Mouse (Mus musculus): ENCODE data around the gene Hfe2. TPM values are rescaled to one million over a fixed set of nuclear protein-coding genes. Genes with fewer than 3 reads are reported as not detected.

Gene Hfe2
- polyA plus RNA-seq, 1 experiment from 2014 or later: 0.10 TPM

- ATAC-seq (ENCODE audit: low FRiP score, low TSS enrichment) (no peak), DNase-seq (ENCODE audit: low spot score) (no peak)
- TF ChIP-seq CTCF (IDR thresholded peaks at IDR 0.05; ENCODE audit: low read depth) (no peak), EP300 (optimal IDR thresholded peaks at IDR 0.05) (no peak)
- Histone ChIP-seq H3K4me1 (replicated peaks; ENCODE audit: control insufficient read depth, insufficient read depth) (0 out of 2 replicates have a peak, but pooled peaks cover 2% of the 10 kb centered on the region), H3K4me2 (replicated peaks; ENCODE audit: low read depth) (no peak overlapping the region), H3K27me3 (ENCODE audit: control insufficient read depth, insufficient read depth, low read length) (peaks cover 5% of the 10 kb centered on the region; the same call in 1 of the 2 replicates), H3K9ac (ENCODE audit: low read length) (no peak overlapping the region), H3K36me3 (ENCODE audit: control insufficient read depth, insufficient read depth, low read length) (no peaks in the 10 kb centered on the region), H3K4me3 (ENCODE audit: low read depth, low read length) (no peak overlapping the region), H3K9me3 (ENCODE audit: control insufficient read depth, low read length) (no peaks in the 10 kb centered on the region), H3K27ac (replicated peaks) (no peak overlapping the region)
- 48% methylated on average over 7 of the region's 7 CpGs for WGBS
Measured at GRCm38 (mm10) chr3:96532050-96532449, 7.1 kb downstream of the Hfe2 start.

- H3K4me1 ChIP-seq (replicated peaks; ENCODE audit: control insufficient read depth, insufficient read depth): no peaks in the 10 kb centered on the region
- no peak for ATAC-seq (ENCODE audit: low FRiP score, low TSS enrichment)
- no peaks in the 10 kb centered on the region for H3K27me3 ChIP-seq (ENCODE audit: control insufficient read depth, insufficient read depth, low read length)
- H3K36me3 ChIP-seq (ENCODE audit: control insufficient read depth, insufficient read depth, low read length): no peaks in the 10 kb centered on the region
- H3K9me3 ChIP-seq (ENCODE audit: control insufficient read depth, low read length): no peaks in the 10 kb centered on the region
- DNase-seq (ENCODE audit: low spot score): no peak
- TF ChIP-seq CTCF (IDR thresholded peaks at IDR 0.05; ENCODE audit: low read depth): peak; percentile 43
- no peak for TF ChIP-seq EP300 (optimal IDR thresholded peaks at IDR 0.05)
- no peak overlapping the region for H3K4me2 ChIP-seq (replicated peaks; ENCODE audit: low read depth)
- no peak overlapping the region for H3K27ac ChIP-seq (replicated peaks)
- H3K4me3 ChIP-seq (ENCODE audit: low read depth, low read length): no peak overlapping the region
- 70% methylated on average over 2 of the region's 2 CpGs for WGBS
- H3K9ac ChIP-seq (ENCODE audit: low read length): no peak overlapping the region
Measured at GRCm38 (mm10) chr3:96534300-96534699, 9.3 kb downstream of the Hfe2 start.

- H3K4me3 ChIP-seq (ENCODE audit: low read depth, low read length): no peak overlapping the region
- no peak for TF ChIP-seq CTCF (IDR thresholded peaks at IDR 0.05; ENCODE audit: low read depth)
- WGBS: 73% methylated on average over 2 of the region's 2 CpGs
- no peak overlapping the region for H3K27ac ChIP-seq (replicated peaks)
- H3K9me3 ChIP-seq (ENCODE audit: control insufficient read depth, low read length): no peaks in the 10 kb centered on the region
- no peak overlapping the region for H3K9ac ChIP-seq (ENCODE audit: low read length)
- ATAC-seq (ENCODE audit: low FRiP score, low TSS enrichment) (no peak), DNase-seq (ENCODE audit: low spot score) (no peak)
- H3K4me1 ChIP-seq (replicated peaks; ENCODE audit: control insufficient read depth, insufficient read depth): no peaks in the 10 kb centered on the region
- no peaks in the 10 kb centered on the region for H3K36me3 ChIP-seq (ENCODE audit: control insufficient read depth, insufficient read depth, low read length)
- no peaks in the 10 kb centered on the region for H3K27me3 ChIP-seq (ENCODE audit: control insufficient read depth, insufficient read depth, low read length)
- H3K4me2 ChIP-seq (replicated peaks; ENCODE audit: low read depth): no peak overlapping the region
Measured at GRCm38 (mm10) chr3:96539316-96539715, 14.3 kb downstream of the Hfe2 start.

GRCm38 (mm10) chr3:96540740-96541139 lies 15.8 kb downstream of the Hfe2 start:
- no peak for TF ChIP-seq CTCF (IDR thresholded peaks at IDR 0.05; ENCODE audit: low read depth)
- no peak for TF ChIP-seq EP300 (optimal IDR thresholded peaks at IDR 0.05)
- Histone ChIP-seq H3K9ac (ENCODE audit: low read length) (no peak overlapping the region), H3K27ac (replicated peaks) (no peak overlapping the region), H3K4me3 (ENCODE audit: low read depth, low read length) (no peak overlapping the region), H3K4me1 (replicated peaks; ENCODE audit: control insufficient read depth, insufficient read depth) (no peaks in the 10 kb centered on the region), H3K4me2 (replicated peaks; ENCODE audit: low read depth) (no peak overlapping the region), H3K9me3 (ENCODE audit: control insufficient read depth, low read length) (no peaks in the 10 kb centered on the region), H3K27me3 (ENCODE audit: control insufficient read depth, insufficient read depth, low read length) (no peaks in the 10 kb centered on the region), H3K36me3 (ENCODE audit: control insufficient read depth, insufficient read depth, low read length) (no peaks in the 10 kb centered on the region)
- no peak for ATAC-seq (ENCODE audit: low FRiP score, low TSS enrichment)
- WGBS: 54% methylated on average over 6 of the region's 6 CpGs
- no peak for DNase-seq (ENCODE audit: low spot score)

GRCm38 (mm10) chr3:96541328-96542078 lies 16.5 kb downstream of the Hfe2 start:
- ATAC-seq (ENCODE audit: low FRiP score, low TSS enrichment) (0 out of 2 replicates have a peak, but pooled peaks have one; percentile 36), DNase-seq (ENCODE audit: low spot score) (no peak)
- TF ChIP-seq EP300 (optimal IDR thresholded peaks at IDR 0.05) (no peak), CTCF (IDR thresholded peaks at IDR 0.05; ENCODE audit: low read depth) (peak; percentile 68)
- Histone ChIP-seq H3K4me1 (replicated peaks; ENCODE audit: control insufficient read depth, insufficient read depth) (no peaks in the 10 kb centered on the region), H3K27ac (replicated peaks) (no peak overlapping the region), H3K27me3 (ENCODE audit: control insufficient read depth, insufficient read depth, low read length) (no peaks in the 10 kb centered on the region), H3K4me2 (replicated peaks; ENCODE audit: low read depth) (no peak overlapping the region), H3K9ac (ENCODE audit: low read length) (no peak overlapping the region), H3K9me3 (ENCODE audit: control insufficient read depth, low read length) (no peaks in the 10 kb centered on the region), H3K4me3 (ENCODE audit: low read depth, low read length) (no peak overlapping the region), H3K36me3 (ENCODE audit: control insufficient read depth, insufficient read depth, low read length) (no peaks in the 10 kb centered on the region)
- 25% methylated on average over 14 of the region's 14 CpGs for WGBS

GRCm38 (mm10) chr3:96542554-96542953 lies 17.6 kb downstream of the Hfe2 start:
- TF ChIP-seq CTCF (IDR thresholded peaks at IDR 0.05; ENCODE audit: low read depth): no peak
- TF ChIP-seq EP300 (optimal IDR thresholded peaks at IDR 0.05): no peak
- no peak overlapping the region for H3K9ac ChIP-seq (ENCODE audit: low read length)
- no peaks in the 10 kb centered on the region for H3K27me3 ChIP-seq (ENCODE audit: control insufficient read depth, insufficient read depth, low read length)
- DNase-seq (ENCODE audit: low spot score) (no peak), ATAC-seq (ENCODE audit: low FRiP score, low TSS enrichment) (no peak)
- H3K9me3 ChIP-seq (ENCODE audit: control insufficient read depth, low read length): no peaks in the 10 kb centered on the region
- WGBS: 68% methylated on average over 8 of the region's 8 CpGs
- H3K4me2 ChIP-seq (replicated peaks; ENCODE audit: low read depth): no peak overlapping the region
- no peaks in the 10 kb centered on the region for H3K4me1 ChIP-seq (replicated peaks; ENCODE audit: control insufficient read depth, insufficient read depth)
- no peak overlapping the region for H3K27ac ChIP-seq (replicated peaks)
- no peak overlapping the region for H3K4me3 ChIP-seq (ENCODE audit: low read depth, low read length)
- H3K36me3 ChIP-seq (ENCODE audit: control insufficient read depth, insufficient read depth, low read length): no peaks in the 10 kb centered on the region
